Mouse (Mus musculus) heart, embryonic 16.5 days (tissue): ENCODE data around the gene Fkbp6. TPM values are rescaled to one million over a fixed set of nuclear protein-coding genes. Genes with fewer than 3 reads are reported as not detected.

Experiments
- ATAC-seq: fragments of 200-750 bp; cut with Nextera tagmentation; replicated peaks from 2 replicates; pipeline ENCODE4 v1.8.0; 2017; ENCODE audit warnings: moderate number of reproducible peaks; ENCODE audit not compliant: insufficient read depth, low FRiP score; ENCODE audit errors: extremely low read depth
- H3K27ac ChIP-seq: fragments of 300-500 bp; sonication (generic); 2 replicates; pipeline ENCODE4 v1.5.1; 2014; ENCODE audit warnings: mild to moderate bottlenecking, low read length, control low read depth, moderate library complexity
- H3K27me3 ChIP-seq: fragments of 300-500 bp; sonication (generic); 2 replicates; pipeline ENCODE4 v1.6.1; 2014; ENCODE audit warnings: low read length, mixed read lengths; ENCODE audit not compliant: control insufficient read depth, insufficient read depth
- H3K36me3 ChIP-seq: fragments of 300-500 bp; sonication (generic); 2 replicates; pipeline ENCODE4 v1.6.1; 2014; ENCODE audit not compliant: control insufficient read depth, insufficient read depth
- H3K4me1 ChIP-seq: fragments of 300-500 bp; sonication (generic); 2 replicates; pipeline ENCODE4 v1.6.1; 2014; ENCODE audit warnings: low read length, mixed read lengths; ENCODE audit not compliant: control insufficient read depth, insufficient read depth
- H3K4me2 ChIP-seq: fragments of 300-500 bp; sonication (generic); 2 replicates; pipeline ENCODE4 v1.6.1; 2014; ENCODE audit warnings: low read depth, mild to moderate bottlenecking, control low read depth, low read length
- H3K4me3 ChIP-seq: fragments of 300-500 bp; sonication (generic); 2 replicates; pipeline ENCODE4 v1.5.1; 2014; ENCODE audit warnings: mild to moderate bottlenecking, control low read depth, low read length
- H3K9ac ChIP-seq: fragments of 300-500 bp; sonication (generic); 2 replicates; pipeline ENCODE4 v1.6.1; 2014; ENCODE audit warnings: low read length, control low read depth
- H3K9me3 ChIP-seq: fragments of 300-500 bp; sonication (generic); replicated peaks from 2 replicates; pipeline ENCODE4 v1.6.1; 2016; ENCODE audit warnings: low read length; ENCODE audit not compliant: control insufficient read depth
- WGBS: fragments of 180-500 bp; shearing (Covaris S2); extraction: QIAGEN DNeasy Blood & Tissue Kit; methylation state at CpG from one replicate; pipeline ENCODE4 v1.1.7; 2014; 5-methylcytosine and 5-hydroxymethylcytosine counted together
- polyA plus RNA-seq: library from polyadenylated mRNA; unstranded; fragments of >200 nt; fragmentation: Nextera tagmentation; extraction: Ambion mirVana; gene quantifications from 2 replicates; pipeline ENCODE4 v1.2.1, GENCODE M21; 2015

The Fkbp6 gene
- 0.11 TPM in 1 of 2 replicates, not detected in the other for polyA plus RNA-seq

DNA sequence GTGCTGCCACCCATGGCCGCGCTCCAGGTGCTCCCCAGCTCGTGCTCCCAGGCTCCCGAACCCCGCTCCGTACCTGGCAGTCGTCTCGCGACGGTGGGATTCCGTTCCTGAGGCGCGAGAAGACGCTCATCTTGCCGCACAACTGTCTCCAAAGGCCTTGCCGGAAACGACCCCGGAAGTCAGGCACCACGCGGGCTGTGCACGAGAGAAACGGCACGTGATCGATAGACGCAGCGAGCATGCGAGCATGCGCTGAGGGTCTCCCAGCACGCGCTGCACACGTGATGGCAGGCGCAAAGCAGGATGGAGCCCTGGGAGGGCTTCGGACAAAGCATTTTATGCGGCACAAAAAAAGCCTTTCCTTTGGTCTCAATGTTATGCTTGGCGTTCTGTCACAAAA, at the start of gene Fkbp6:
TSS of gene Fkbp6 (minus strand) at position 183 of the 400 bp plus-strand sequence.
- no peak within 1 kb of the TSS for H3K4me3 ChIP-seq
- ATAC-seq, result no peak
- no peak within 1 kb of the TSS for H3K9ac ChIP-seq
- WGBS, result 83% methylated on average over 35 of the region's 35 CpGs
- no peak within 1 kb of the TSS for H3K4me2 ChIP-seq
- H3K36me3 ChIP-seq, result no peaks in the 10 kb centered on the region
- H3K27me3 ChIP-seq, result 0 out of 2 replicates have a peak, but pooled peaks cover 6% of the 10 kb centered on the region
- no peaks in the 10 kb centered on the region for H3K4me1 ChIP-seq
- H3K9me3 ChIP-seq, result no peaks in the 10 kb centered on the region
- no peak within 1 kb of the TSS for H3K27ac ChIP-seq

DNA sequence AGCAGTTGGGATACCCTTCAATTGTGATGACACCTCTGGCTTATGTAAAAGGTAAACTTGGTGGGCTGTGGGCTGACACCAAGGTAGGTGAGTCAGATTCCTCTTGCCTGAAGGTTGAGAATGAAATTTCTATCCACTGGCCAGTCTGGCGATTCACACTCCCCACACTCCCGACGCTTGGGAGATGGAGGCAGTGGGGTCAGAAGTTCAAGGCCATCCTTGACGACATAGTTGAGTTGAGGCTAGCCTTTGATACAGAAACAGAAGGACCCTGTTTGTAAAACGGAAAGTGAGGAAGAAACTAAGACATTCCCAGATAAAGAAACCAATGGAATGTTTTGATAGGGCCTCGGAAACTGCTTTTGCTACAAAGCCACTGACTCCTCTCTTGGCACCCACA, 49.5 kb upstream of the Fkbp6 start:
- peaks cover 4% of the 10 kb centered on the region; the same call in 1 of the 2 replicates for H3K4me1 ChIP-seq
- 35% methylated on average over 6 of the region's 6 CpGs for WGBS
- no peak for ATAC-seq
- peaks cover 2% of the 10 kb centered on the region; the same call in 1 of the 2 replicates for H3K9me3 ChIP-seq
- H3K9ac ChIP-seq, result no peak overlapping the region
- H3K36me3 ChIP-seq, result no peaks in the 10 kb centered on the region
- H3K27me3 ChIP-seq, result no peaks in the 10 kb centered on the region
- H3K27ac ChIP-seq, result no peak overlapping the region
- no peak overlapping the region for H3K4me2 ChIP-seq
- H3K4me3 ChIP-seq, result no peak overlapping the region

- ATAC-seq, result no peak
- Histone ChIP-seq H3K27me3 (no peaks in the 10 kb centered on the region), H3K9me3 (no peaks in the 10 kb centered on the region), H3K4me1 (peaks cover 13% of the 10 kb centered on the region), H3K36me3 (peaks cover 9% of the 10 kb centered on the region), H3K4me2 (no peak overlapping the region), H3K4me3 (no peak overlapping the region), H3K27ac (no peak overlapping the region), H3K9ac (no peak overlapping the region)
- 50% methylated on average over 5 of the region's 5 CpGs for WGBS
Observed at GRCm38 (mm10) chr5:135395826-135396225, 46.0 kb upstream of the Fkbp6 start.

- Histone ChIP-seq H3K9me3 (no peaks in the 10 kb centered on the region), H3K4me3 (peak within 1 kb of the TSS; percentile 84), H3K36me3 (peaks cover 17% of the 10 kb centered on the region), H3K9ac (peak within 1 kb of the TSS; percentile 98), H3K4me1 (peaks cover 13% of the 10 kb centered on the region), H3K27ac (peak within 1 kb of the TSS; percentile 82), H3K27me3 (no peaks in the 10 kb centered on the region), H3K4me2 (peak within 1 kb of the TSS; percentile 88)
- WGBS, result under 1% methylated on average over 98 of the region's 110 CpGs
- ATAC-seq, result peak; percentile 90
Observed at GRCm38 (mm10) chr5:135394004-135394823, 44.4 kb upstream of the Fkbp6 start, which contains the start of gene Pom121. TSS of gene Pom121 (minus strand) at chr5:135394546.

- Histone ChIP-seq H3K9ac (no peak overlapping the region), H3K9me3 (no peaks in the 10 kb centered on the region), H3K4me3 (no peak overlapping the region), H3K36me3 (peaks cover 73% of the 10 kb centered on the region), H3K4me1 (no peaks in the 10 kb centered on the region), H3K27me3 (no peaks in the 10 kb centered on the region), H3K4me2 (no peak overlapping the region), H3K27ac (no peak overlapping the region)
- 86% methylated on average over 10 of the region's 10 CpGs for WGBS
- ATAC-seq, result no peak
Observed at GRCm38 (mm10) chr5:135383771-135384170, 33.9 kb upstream of the Fkbp6 start.

DNA sequence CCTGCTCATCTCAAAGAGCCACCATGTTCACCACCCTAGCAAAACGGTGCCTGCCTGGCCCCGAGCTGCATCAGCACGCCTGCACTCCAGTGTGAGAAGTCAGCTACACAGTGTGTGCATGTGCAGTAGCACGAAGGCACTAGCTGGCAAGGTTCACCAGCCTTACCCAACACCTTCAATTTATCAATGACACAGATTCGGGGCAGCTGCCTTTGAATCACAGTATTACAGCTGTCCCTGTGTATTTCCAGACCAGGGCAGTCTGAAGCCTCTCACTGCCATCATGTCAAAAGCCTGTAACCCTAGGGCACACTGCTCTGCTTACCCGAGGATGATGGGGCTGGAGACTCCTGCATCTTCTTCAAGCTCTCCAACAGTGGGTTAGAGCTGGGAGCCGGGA, 32.9 kb upstream of the Fkbp6 start:
- WGBS, result 85% methylated on average over 7 of the region's 7 CpGs

DNA sequence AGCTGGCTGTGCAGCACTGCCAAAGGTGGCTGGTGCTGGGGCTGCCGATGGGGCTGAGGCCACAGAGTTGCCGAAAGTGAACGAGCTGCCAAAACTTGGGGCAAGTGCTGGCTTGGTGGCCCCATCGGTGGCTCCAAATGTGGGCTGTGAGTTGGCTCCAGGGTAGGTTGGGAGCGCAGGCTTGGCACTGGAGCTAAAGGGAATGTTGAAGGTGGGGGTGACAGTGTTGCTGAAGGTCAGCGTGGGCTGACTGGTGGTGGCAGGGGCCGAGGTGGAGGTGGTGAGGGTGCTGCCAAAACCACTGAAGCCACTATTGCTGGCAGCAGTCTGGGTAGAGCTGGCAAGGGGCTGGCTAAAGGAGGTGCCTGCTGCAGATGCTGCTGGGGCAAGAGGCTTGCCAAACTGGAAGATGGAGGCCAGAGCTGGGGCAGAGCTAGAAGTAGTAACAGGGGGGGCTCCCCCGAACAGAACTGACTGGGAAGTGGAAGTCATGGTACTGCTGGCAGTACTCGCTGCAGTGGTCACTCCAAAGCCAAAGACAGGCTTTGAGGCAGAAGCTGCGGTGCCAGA, 31.6 kb upstream of the Fkbp6 start:
- no peaks in the 10 kb centered on the region for H3K9me3 ChIP-seq
- WGBS, result 94% methylated on average over 10 of the region's 10 CpGs
- H3K4me2 ChIP-seq, result no peak overlapping the region
- no peak overlapping the region for H3K27ac ChIP-seq
- ATAC-seq, result no peak
- H3K27me3 ChIP-seq, result no peaks in the 10 kb centered on the region
- H3K9ac ChIP-seq, result no peak overlapping the region
- H3K4me1 ChIP-seq, result no peaks in the 10 kb centered on the region
- H3K4me3 ChIP-seq, result no peak overlapping the region
- peaks cover 71% of the 10 kb centered on the region for H3K36me3 ChIP-seq

More for the DNA sequence above, 32.9 kb upstream of the Fkbp6 start:
- Histone ChIP-seq H3K36me3 (peaks cover 78% of the 10 kb centered on the region), H3K27me3 (no peaks in the 10 kb centered on the region), H3K9ac (no peak overlapping the region), H3K27ac (no peak overlapping the region), H3K4me2 (no peak overlapping the region), H3K4me1 (no peaks in the 10 kb centered on the region), H3K4me3 (no peak overlapping the region), H3K9me3 (no peaks in the 10 kb centered on the region)
- no peak for ATAC-seq

DNA sequence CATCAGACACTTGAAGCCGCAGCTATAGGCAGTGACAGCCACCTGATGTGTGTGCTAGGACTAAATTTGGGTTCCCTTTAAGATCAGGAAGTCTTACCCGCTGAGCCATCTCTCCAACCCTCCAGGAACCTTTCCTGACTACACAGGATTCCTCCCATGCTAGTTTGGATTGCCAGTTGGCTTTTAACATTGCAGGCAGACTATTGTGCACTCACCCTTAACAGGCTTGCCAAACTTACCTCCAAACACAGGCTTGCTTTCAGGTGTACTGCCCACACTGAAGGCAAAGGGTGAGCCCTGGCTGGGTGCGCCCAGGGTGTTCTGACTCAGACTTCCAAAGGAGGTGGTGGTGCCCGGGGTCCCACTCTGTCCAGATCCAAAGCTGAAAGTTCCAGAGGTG, 30.8 kb upstream of the Fkbp6 start:
- Histone ChIP-seq H3K4me2 (no peak overlapping the region), H3K27me3 (no peaks in the 10 kb centered on the region), H3K4me1 (no peaks in the 10 kb centered on the region), H3K4me3 (no peak overlapping the region), H3K36me3 (peaks cover 76% of the 10 kb centered on the region), H3K9me3 (no peaks in the 10 kb centered on the region), H3K9ac (no peak overlapping the region), H3K27ac (no peak overlapping the region)
- WGBS, result 90% methylated on average over 4 of the region's 4 CpGs
- ATAC-seq, result no peak

- no peaks in the 10 kb centered on the region for H3K27me3 ChIP-seq
- no peak overlapping the region for H3K27ac ChIP-seq
- no peak overlapping the region for H3K4me2 ChIP-seq
- 0 out of 2 replicates have a peak, but pooled peaks cover 3% of the 10 kb centered on the region for H3K4me1 ChIP-seq
- H3K9ac ChIP-seq, result no peak overlapping the region
- no peaks in the 10 kb centered on the region for H3K9me3 ChIP-seq
- no peak for ATAC-seq
- H3K36me3 ChIP-seq, result peaks cover 60% of the 10 kb centered on the region
- 72% methylated on average over 2 of the region's 2 CpGs for WGBS
- H3K4me3 ChIP-seq, result no peak overlapping the region
Observed at GRCm38 (mm10) chr5:135376341-135376740, 26.5 kb upstream of the Fkbp6 start.
